Mouse (Mus musculus) gastrocnemius, adult 2 months (tissue): Measurements from ENCODE around the gene Cep170b. TPM values are rescaled to one million over a fixed set of nuclear protein-coding genes. Genes with fewer than 3 reads are reported as not detected.

Source experiments
- DNase-seq: peaks from one replicate; pipeline ENCODE4 v3.0.0; 2022
- H3K27ac ChIP-seq: fragments of 200-600 bp; 2 replicates; pipeline ENCODE4 v1.8.1; 2022; ENCODE audit warnings: mild to moderate bottlenecking
- H3K4me3 ChIP-seq: fragments of 200-600 bp; 2 replicates; pipeline ENCODE4 v1.8.1; 2022; ENCODE audit warnings: mild to moderate bottlenecking, moderate library complexity
- CTCF ChIP-seq: fragments of 200-600 bp; IDR thresholded peaks from 2 replicates; pipeline ENCODE4 v1.8.1; 2022; ENCODE audit warnings: antibody characterized with exemption, mild to moderate bottlenecking, moderate library complexity
- intact Hi-C: fragments of 180-260 bp; cut with DNase I; formaldehyde crosslinking; loops from one replicate; pipeline ENCODE4 v1.15.1; 2025
- total RNA-seq, 2 experiments: library from RNA; stranded (reverse); gene quantifications; 2 replicates each; pipeline ENCODE4 v1.2.3; 2021

The Cep170b gene
- total RNA-seq, 2 experiments from 2014 or later = 9.8 to 13.6 TPM

- intact Hi-C loops = no loop called here
- TF ChIP-seq CTCF = no peak
- Histone ChIP-seq H3K4me3 (no peak overlapping the region), H3K27ac (no peak overlapping the region)
- DNase-seq = no peak
Measured at GRCm38 (mm10) chr12:112713984-112714383, 6.3 kb upstream of the Cep170b start.

- Histone ChIP-seq H3K27ac (no peak overlapping the region), H3K4me3 (no peak overlapping the region)
- no peak for DNase-seq
- intact Hi-C loops = no loop called here
- peak; percentile 69 for TF ChIP-seq CTCF
Measured at GRCm38 (mm10) chr12:112717140-112717539, 3.1 kb upstream of the Cep170b start.

GRCm38 (mm10) chr12:112718995-112719394 is 1.3 kb upstream of the Cep170b start:
- intact Hi-C loops = no loop called here
- TF ChIP-seq CTCF = no peak
- DNase-seq = no peak
- H3K4me3 ChIP-seq = no peak overlapping the region
- H3K27ac ChIP-seq = no peak overlapping the region

- TF ChIP-seq CTCF = no peak
- Histone ChIP-seq H3K27ac (no peak overlapping the region), H3K4me3 (no peak overlapping the region)
- no peak for DNase-seq
- intact Hi-C loops = no loop called here
Measured at GRCm38 (mm10) chr12:112720890-112721423, 702 bp downstream of the Cep170b start.

- no peak for DNase-seq
- Histone ChIP-seq H3K4me3 (peak overlapping the region; percentile 92), H3K27ac (peak overlapping the region; percentile 67)
- no peak for TF ChIP-seq CTCF
- intact Hi-C loops = no loop called here
Measured at GRCm38 (mm10) chr12:112721424-112722239, 1.4 kb downstream of the Cep170b start.

GRCm38 (mm10) chr12:112722240-112723027 is 2.2 kb downstream of the Cep170b start:
- DNase-seq = peak; percentile 83
- intact Hi-C loops = no loop called here
- H3K27ac ChIP-seq = peak overlapping the region; percentile 85

GRCm38 (mm10) chr12:112723028-112723330 is 2.7 kb downstream of the Cep170b start:
- peak overlapping the region; percentile 92 for H3K4me3 ChIP-seq
- peak overlapping the region; percentile 85 for H3K27ac ChIP-seq
- DNase-seq = no peak
- intact Hi-C loops = no loop called here
- no peak for TF ChIP-seq CTCF

More at GRCm38 (mm10) chr12:112722240-112723027, 2.2 kb downstream of the Cep170b start:
- peak overlapping the region; percentile 92 for H3K4me3 ChIP-seq
- no peak for TF ChIP-seq CTCF

GRCm38 (mm10) chr12:112723445-112723844 is 3.2 kb downstream of the Cep170b start:
- H3K27ac ChIP-seq = no peak overlapping the region; the same call in 1 of the 2 replicates
- no peak for DNase-seq
- no peak overlapping the region; the same call in 1 of the 2 replicates for H3K4me3 ChIP-seq
- no peak for TF ChIP-seq CTCF
- intact Hi-C loops = no loop called here

- intact Hi-C loops = no loop called here
- H3K4me3 ChIP-seq = no peak overlapping the region
- peak; percentile 67 for DNase-seq
- TF ChIP-seq CTCF = peak; percentile 58
- H3K27ac ChIP-seq = no peak overlapping the region
Measured at GRCm38 (mm10) chr12:112724077-112724805, 4.0 kb downstream of the Cep170b start.

GRCm38 (mm10) chr12:112727801-112728200 is 7.5 kb downstream of the Cep170b start:
- no peak for DNase-seq
- TF ChIP-seq CTCF = no peak
- Histone ChIP-seq H3K27ac (no peak overlapping the region), H3K4me3 (no peak overlapping the region)
- intact Hi-C loops = no loop called here

GRCm38 (mm10) chr12:112730808-112731207 is 10.6 kb downstream of the Cep170b start:
- peak; percentile 12 for DNase-seq
- Histone ChIP-seq H3K27ac (no peak overlapping the region), H3K4me3 (no peak overlapping the region)
- no peak for TF ChIP-seq CTCF
- intact Hi-C loops = no loop called here

GRCm38 (mm10) chr12:112732591-112732990 is 12.3 kb downstream of the Cep170b start:
- Histone ChIP-seq H3K27ac (no peak overlapping the region), H3K4me3 (no peak overlapping the region)
- intact Hi-C loops = no loop called here
- no peak for TF ChIP-seq CTCF
- DNase-seq = peak; percentile 14
